Mouse (Mus musculus): ENCODE data around the gene Ppp2r1b. TPM values are rescaled to one million over a fixed set of nuclear protein-coding genes. Genes with fewer than 3 reads are reported as not detected.
A peak's percentile ranks its signal among the peaks of the same experiment; 100 is the strongest.

Gene Ppp2r1b
- polyA plus RNA-seq, 1 experiment = 12.9 TPM

- Histone ChIP-seq H3K36me3 (ENCODE audit: control insufficient read depth, insufficient read depth) (peaks cover under 1% of the 10 kb centered on the region), H3K79me2 (ENCODE audit: control insufficient read depth, insufficient read depth) (no peaks in the 10 kb centered on the region), H3K4me2 (ENCODE audit: low read depth) (peak overlapping the region; percentile 2), H3ac (ENCODE audit: control insufficient read depth, insufficient read length) (no peak overlapping the region), H3K4me3 (no peak overlapping the region), H3K27me3 (ENCODE audit: control insufficient read depth, insufficient read depth, insufficient read length) (no peaks in the 10 kb centered on the region)
- no peak for TF ChIP-seq TCF3 (IDR thresholded peaks at IDR 0.05; ENCODE audit: insufficient read length, low read depth)
- no peak for TF ChIP-seq TCF12 (IDR thresholded peaks at IDR 0.05; ENCODE audit: insufficient read depth, poor library complexity, severe bottlenecking)
- TF ChIP-seq SRF (IDR thresholded peaks at IDR 0.05; ENCODE audit: control insufficient read depth, insufficient read length, low read depth) = no peak
- TF ChIP-seq CEBPB (IDR thresholded peaks at IDR 0.05; ENCODE audit: insufficient read depth, poor library complexity, severe bottlenecking) = no peak
- no peak for TF ChIP-seq POLR2AphosphoS2 (IDR thresholded peaks at IDR 0.05; ENCODE audit: insufficient read length, low read depth)
- no peak for TF ChIP-seq MYOD1 (IDR thresholded peaks at IDR 0.05; ENCODE audit: control insufficient read depth in 1 of 3, insufficient read length in 2 of 3, low read depth in 2 of 3)
- no peak for TF ChIP-seq POLR2A (IDR thresholded peaks at IDR 0.05; ENCODE audit: insufficient read length, low read depth)
- TF ChIP-seq E2F4 (IDR thresholded peaks at IDR 0.05; ENCODE audit: insufficient read depth) = no peak
- no peak for TF ChIP-seq USF1 (IDR thresholded peaks at IDR 0.05; ENCODE audit: low read depth)
- no peak for TF ChIP-seq MYOG (IDR thresholded peaks at IDR 0.05; ENCODE audit: control insufficient read depth in 1 of 3, insufficient read depth in 1 of 3, insufficient read length in 2 of 3, low read depth in 2 of 3)
- no peak for TF ChIP-seq MAX (IDR thresholded peaks at IDR 0.05; ENCODE audit: low read depth)
- no peak for TF ChIP-seq REST (IDR thresholded peaks at IDR 0.05; ENCODE audit: insufficient read depth, insufficient read length)
Observed at GRCm38 (mm10) chr9:50886870-50887269, 41.8 kb downstream of the Ppp2r1b start.

DNA sequence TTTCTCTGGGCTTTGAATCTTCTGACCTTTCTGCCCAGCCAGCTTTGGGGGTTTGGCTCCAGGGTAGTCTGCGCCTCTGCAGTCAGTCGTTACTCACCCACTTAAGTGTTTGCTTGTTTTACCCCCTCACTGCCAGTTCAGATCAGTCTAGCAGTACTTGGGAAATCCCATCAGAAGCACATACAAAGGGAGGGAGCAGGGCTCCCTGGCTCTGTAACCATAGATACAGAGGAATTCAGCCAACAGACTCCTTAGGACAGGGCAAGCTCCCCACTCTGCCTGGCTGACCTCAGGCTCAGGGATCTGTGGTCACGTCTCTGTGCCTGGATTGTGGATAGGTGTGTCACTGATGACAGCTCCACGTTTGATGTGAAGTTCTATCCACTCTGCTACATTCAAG, 42.2 kb downstream of the Ppp2r1b start:
- Histone ChIP-seq H3K4me2 (ENCODE audit: low read depth) (peak overlapping the region; percentile 2), H3K4me3 (no peak overlapping the region), H3K79me2 (ENCODE audit: control insufficient read depth, insufficient read depth) (no peaks in the 10 kb centered on the region), H3K27me3 (ENCODE audit: control insufficient read depth, insufficient read depth, insufficient read length) (no peaks in the 10 kb centered on the region), H3ac (ENCODE audit: control insufficient read depth, insufficient read length) (no peak overlapping the region), H3K36me3 (ENCODE audit: control insufficient read depth, insufficient read depth) (no peaks in the 10 kb centered on the region)
- TF ChIP-seq POLR2A (IDR thresholded peaks at IDR 0.05; ENCODE audit: insufficient read length, low read depth) = no peak
- no peak for TF ChIP-seq MYOG (IDR thresholded peaks at IDR 0.05; ENCODE audit: control insufficient read depth in 1 of 3, insufficient read depth in 1 of 3, insufficient read length in 2 of 3, low read depth in 2 of 3)
- TF ChIP-seq TCF3 (IDR thresholded peaks at IDR 0.05; ENCODE audit: insufficient read length, low read depth) = no peak
- TF ChIP-seq MAX (IDR thresholded peaks at IDR 0.05; ENCODE audit: low read depth) = no peak
- TF ChIP-seq MYOD1 (IDR thresholded peaks at IDR 0.05; ENCODE audit: control insufficient read depth in 1 of 3, insufficient read length in 2 of 3, low read depth in 2 of 3) = no peak
- no peak for TF ChIP-seq CEBPB (IDR thresholded peaks at IDR 0.05; ENCODE audit: insufficient read depth, poor library complexity, severe bottlenecking)
- TF ChIP-seq E2F4 (IDR thresholded peaks at IDR 0.05; ENCODE audit: insufficient read depth) = no peak
- no peak for TF ChIP-seq POLR2AphosphoS2 (IDR thresholded peaks at IDR 0.05; ENCODE audit: insufficient read length, low read depth)
- no peak for TF ChIP-seq TCF12 (IDR thresholded peaks at IDR 0.05; ENCODE audit: insufficient read depth, poor library complexity, severe bottlenecking)
- TF ChIP-seq REST (IDR thresholded peaks at IDR 0.05; ENCODE audit: insufficient read depth, insufficient read length) = no peak
- no peak for TF ChIP-seq USF1 (IDR thresholded peaks at IDR 0.05; ENCODE audit: low read depth)
- no peak for TF ChIP-seq SRF (IDR thresholded peaks at IDR 0.05; ENCODE audit: control insufficient read depth, insufficient read length, low read depth)

GRCm38 (mm10) chr9:50889211-50889610, 44.1 kb downstream of the Ppp2r1b start:
- no peaks in the 10 kb centered on the region for H3K79me2 ChIP-seq (ENCODE audit: control insufficient read depth, insufficient read depth)
- no peak overlapping the region for H3ac ChIP-seq (ENCODE audit: control insufficient read depth, insufficient read length)
- H3K4me2 ChIP-seq (ENCODE audit: low read depth) = no peak overlapping the region
- H3K4me3 ChIP-seq = no peak overlapping the region
- H3K27me3 ChIP-seq (ENCODE audit: control insufficient read depth, insufficient read depth, insufficient read length) = no peaks in the 10 kb centered on the region
- H3K36me3 ChIP-seq (ENCODE audit: control insufficient read depth, insufficient read depth) = peaks cover under 1% of the 10 kb centered on the region
- no peak for TF ChIP-seq CEBPB (IDR thresholded peaks at IDR 0.05; ENCODE audit: insufficient read depth, poor library complexity, severe bottlenecking)
- TF ChIP-seq TCF12 (IDR thresholded peaks at IDR 0.05; ENCODE audit: insufficient read depth, poor library complexity, severe bottlenecking) = no peak
- no peak for TF ChIP-seq MYOD1 (IDR thresholded peaks at IDR 0.05; ENCODE audit: control insufficient read depth in 1 of 3, insufficient read length in 2 of 3, low read depth in 2 of 3)

- H3K36me3 ChIP-seq (ENCODE audit: control insufficient read depth, insufficient read depth) = peaks cover 8% of the 10 kb centered on the region
- no peak overlapping the region for H3K4me2 ChIP-seq (ENCODE audit: low read depth)
- no peak overlapping the region for H3K4me3 ChIP-seq
- TF ChIP-seq MAX (IDR thresholded peaks at IDR 0.05; ENCODE audit: low read depth) = no peak
- TF ChIP-seq POLR2A (IDR thresholded peaks at IDR 0.05; ENCODE audit: insufficient read length, low read depth) = no peak
- no peak for TF ChIP-seq SRF (IDR thresholded peaks at IDR 0.05; ENCODE audit: control insufficient read depth, insufficient read length, low read depth)
- TF ChIP-seq USF1 (IDR thresholded peaks at IDR 0.05; ENCODE audit: low read depth) = no peak
- no peak for TF ChIP-seq CEBPB (IDR thresholded peaks at IDR 0.05; ENCODE audit: insufficient read depth, poor library complexity, severe bottlenecking)
- TF ChIP-seq TCF12 (IDR thresholded peaks at IDR 0.05; ENCODE audit: insufficient read depth, poor library complexity, severe bottlenecking) = no peak
- TF ChIP-seq MYOD1 (IDR thresholded peaks at IDR 0.05; ENCODE audit: control insufficient read depth in 1 of 3, insufficient read length in 2 of 3, low read depth in 2 of 3) = no peak
- H3ac ChIP-seq (ENCODE audit: control insufficient read depth, insufficient read length) = no peak overlapping the region
- no peaks in the 10 kb centered on the region for H3K79me2 ChIP-seq (ENCODE audit: control insufficient read depth, insufficient read depth)
- H3K27me3 ChIP-seq (ENCODE audit: control insufficient read depth, insufficient read depth, insufficient read length) = no peaks in the 10 kb centered on the region
Observed at GRCm38 (mm10) chr9:50889964-50890363, 44.9 kb downstream of the Ppp2r1b start.

GRCm38 (mm10) chr9:50890494-50891090, 45.5 kb downstream of the Ppp2r1b start:
- TF ChIP-seq POLR2AphosphoS2 (IDR thresholded peaks at IDR 0.05; ENCODE audit: insufficient read length, low read depth) = no peak
- TF ChIP-seq TCF12 (IDR thresholded peaks at IDR 0.05; ENCODE audit: insufficient read depth, poor library complexity, severe bottlenecking) = no peak
- TF ChIP-seq TCF3 (IDR thresholded peaks at IDR 0.05; ENCODE audit: insufficient read length, low read depth) = no peak
- no peak for TF ChIP-seq SRF (IDR thresholded peaks at IDR 0.05; ENCODE audit: control insufficient read depth, insufficient read length, low read depth)
- no peak for TF ChIP-seq MYOD1 (IDR thresholded peaks at IDR 0.05; ENCODE audit: control insufficient read depth in 1 of 3, insufficient read length in 2 of 3, low read depth in 2 of 3)
- no peak for TF ChIP-seq CEBPB (IDR thresholded peaks at IDR 0.05; ENCODE audit: insufficient read depth, poor library complexity, severe bottlenecking)
- no peak for TF ChIP-seq REST (IDR thresholded peaks at IDR 0.05; ENCODE audit: insufficient read depth, insufficient read length)
- no peak for TF ChIP-seq POLR2A (IDR thresholded peaks at IDR 0.05; ENCODE audit: insufficient read length, low read depth)
- TF ChIP-seq MYOG (IDR thresholded peaks at IDR 0.05; ENCODE audit: control insufficient read depth in 1 of 3, insufficient read depth in 1 of 3, insufficient read length in 2 of 3, low read depth in 2 of 3) = no peak
- no peak for TF ChIP-seq E2F4 (IDR thresholded peaks at IDR 0.05; ENCODE audit: insufficient read depth)
- no peak for TF ChIP-seq MAX (IDR thresholded peaks at IDR 0.05; ENCODE audit: low read depth)
- no peak for TF ChIP-seq USF1 (IDR thresholded peaks at IDR 0.05; ENCODE audit: low read depth)
- Histone ChIP-seq H3ac (ENCODE audit: control insufficient read depth, insufficient read length) (no peak overlapping the region), H3K36me3 (ENCODE audit: control insufficient read depth, insufficient read depth) (peaks cover 11% of the 10 kb centered on the region), H3K27me3 (ENCODE audit: control insufficient read depth, insufficient read depth, insufficient read length) (no peaks in the 10 kb centered on the region), H3K4me3 (no peak overlapping the region), H3K4me2 (ENCODE audit: low read depth) (no peak overlapping the region), H3K79me2 (ENCODE audit: control insufficient read depth, insufficient read depth) (no peaks in the 10 kb centered on the region)
